Mouse (Mus musculus) erythroblast, adult 5-6 weeks (primary cell): ENCODE measurements around the gene Cdkal1. TPM values are rescaled to one million over a fixed set of nuclear protein-coding genes. Genes with fewer than 3 reads are reported as not detected.

Experiments used
- ATAC-seq: replicated peaks from 2 replicates; pipeline ENCODE4 v1.8.0; 2016; ENCODE audit warnings: moderate number of reproducible peaks, mild to moderate bottlenecking, moderate TSS enrichment, inconsistent platforms; ENCODE audit not compliant: poor library complexity, low FRiP score, severe bottlenecking
- total RNA-seq, 2 experiments: library from RNA; stranded (forward) in 1 of 2; stranded (reverse) in 1 of 2; fragments of 150-400 nt in 1 of 2; fragments of 200-764, 138-1000 nt in 1 of 2; gene quantifications; 2 replicates each; pipeline versions ENCODE4 v1.2.3 to v1.2.4; 2015 to 2017; ENCODE audit warnings: low replicate concordance in 2 of 2

Cdkal1 gene
- total RNA-seq, 2 experiments from 2014 or later, result 5.4 to 7.5 TPM

- no peak for ATAC-seq
These were observed 204.8 kb downstream of the Cdkal1 start for GRCm38 (mm10) chr13:29650576-29651236.

- ATAC-seq, result no peak
These were observed 205.9 kb downstream of the Cdkal1 start for GRCm38 (mm10) chr13:29649593-29649992.

GRCm38 (mm10) chr13:29642226-29642625, 213.2 kb downstream of the Cdkal1 start:
- no peak for ATAC-seq

GRCm38 (mm10) chr13:29641200-29641599, 214.3 kb downstream of the Cdkal1 start:
- ATAC-seq, result no peak

GRCm38 (mm10) chr13:29640186-29640585, 215.3 kb downstream of the Cdkal1 start:
- ATAC-seq, result no peak

GRCm38 (mm10) chr13:29638303-29638702, 217.2 kb downstream of the Cdkal1 start:
- ATAC-seq, result no peak

GRCm38 (mm10) chr13:29637788-29638187, 217.7 kb downstream of the Cdkal1 start:
- no peak for ATAC-seq

GRCm38 (mm10) chr13:29635581-29635980, 219.9 kb downstream of the Cdkal1 start:
- ATAC-seq, result no peak

GRCm38 (mm10) chr13:29631342-29631741, 224.1 kb downstream of the Cdkal1 start:
- no peak for ATAC-seq

GRCm38 (mm10) chr13:29628607-29629006, 226.9 kb downstream of the Cdkal1 start:
- no peak for ATAC-seq

GRCm38 (mm10) chr13:29627438-29628124, 227.9 kb downstream of the Cdkal1 start:
- ATAC-seq, result no peak

GRCm38 (mm10) chr13:29624929-29625328, 230.5 kb downstream of the Cdkal1 start:
- ATAC-seq, result no peak

- no peak for ATAC-seq
These were observed 231.7 kb downstream of the Cdkal1 start for GRCm38 (mm10) chr13:29623636-29624239.

GRCm38 (mm10) chr13:29621881-29622280, 233.6 kb downstream of the Cdkal1 start:
- no peak for ATAC-seq

- no peak for ATAC-seq
These were observed 234.1 kb downstream of the Cdkal1 start for GRCm38 (mm10) chr13:29621363-29621762.

GRCm38 (mm10) chr13:29620826-29621225, 234.6 kb downstream of the Cdkal1 start:
- no peak for ATAC-seq

- no peak for ATAC-seq
These were observed 238.8 kb downstream of the Cdkal1 start for GRCm38 (mm10) chr13:29616654-29617171.

- ATAC-seq, result no peak
These were observed 239.5 kb downstream of the Cdkal1 start for GRCm38 (mm10) chr13:29615987-29616386.

GRCm38 (mm10) chr13:29615081-29615480, 240.4 kb downstream of the Cdkal1 start:
- no peak for ATAC-seq

GRCm38 (mm10) chr13:29610051-29610931, 245.2 kb downstream of the Cdkal1 start:
- ATAC-seq, result no peak
